Mouse (Mus musculus): ENCODE measurements at regions not wholly inside any gene's neighbourhood (a gene's known extent, or its start where the extent isn't known, plus 50 kb on each side); places are given as distances from the start of the nearest gene placed in this dataset.
A peak's percentile ranks its signal among the peaks of the same experiment; 100 is the strongest.

DNA sequence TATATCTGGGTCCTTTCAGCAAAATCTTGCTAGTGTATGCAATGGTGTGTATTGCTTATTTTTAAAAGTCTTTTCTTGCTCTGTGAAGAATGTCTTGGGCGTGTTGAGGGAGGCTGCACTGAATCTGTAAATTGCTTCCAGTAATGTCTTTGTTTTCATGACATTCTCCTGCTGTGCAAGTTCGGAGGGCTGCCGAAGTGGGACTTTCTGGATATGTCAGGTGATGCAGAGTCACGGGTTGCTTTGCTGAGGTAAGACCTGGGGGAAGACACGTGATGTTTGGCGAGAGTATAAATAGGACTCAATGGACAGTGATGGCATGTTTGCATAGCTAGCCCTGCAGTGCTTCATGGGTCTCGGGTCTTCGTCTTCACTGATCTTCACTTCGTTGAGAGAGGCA, 329.2 kb upstream of the Nr5a2 start:
- no peak for ATAC-seq (replicated peaks; ENCODE audit: low read depth, poor library complexity, severe bottlenecking)

DNA sequence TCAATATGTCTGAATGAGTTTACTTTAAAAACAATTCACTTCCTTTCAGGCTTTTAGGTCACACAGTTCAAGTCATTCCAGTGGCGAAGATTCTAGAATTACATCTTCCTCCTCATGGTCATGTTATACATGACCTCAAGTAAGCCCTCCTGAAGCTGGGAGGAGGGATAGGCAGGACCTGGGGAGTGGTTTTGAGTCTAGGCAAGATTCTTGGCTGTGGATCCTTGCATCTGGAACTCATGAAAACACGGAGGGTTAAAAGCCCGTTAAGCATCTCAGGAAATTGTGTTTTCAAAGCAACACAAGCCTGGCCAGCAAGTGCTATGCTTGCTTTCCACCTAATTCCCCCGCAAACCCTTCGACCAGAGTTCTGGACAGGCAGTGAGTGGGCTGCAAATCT, 323.0 kb upstream of the Nr5a2 start:
- ATAC-seq (replicated peaks; ENCODE audit: low read depth, poor library complexity, severe bottlenecking), result no peak

DNA sequence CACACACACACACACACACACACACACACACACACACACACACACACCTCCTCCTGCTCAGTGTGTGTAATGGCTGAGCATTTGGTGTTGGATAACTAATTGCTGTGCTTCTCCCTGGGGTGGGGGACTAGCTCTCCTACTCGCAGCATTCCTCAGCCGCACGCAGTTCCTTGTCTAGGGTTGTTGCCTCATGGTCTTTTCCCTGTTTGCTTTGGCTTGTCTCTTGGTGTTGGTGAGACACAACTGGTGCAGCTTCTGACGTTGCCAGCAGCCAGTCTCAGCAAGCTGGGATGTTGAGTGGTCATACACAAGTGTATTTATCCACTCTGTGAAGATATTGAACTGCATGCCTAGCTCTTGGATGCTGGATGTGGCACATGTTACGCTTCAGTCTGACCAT, 322.2 kb upstream of the Nr5a2 start:
- no peak for ATAC-seq (replicated peaks; ENCODE audit: low read depth, poor library complexity, severe bottlenecking)

DNA sequence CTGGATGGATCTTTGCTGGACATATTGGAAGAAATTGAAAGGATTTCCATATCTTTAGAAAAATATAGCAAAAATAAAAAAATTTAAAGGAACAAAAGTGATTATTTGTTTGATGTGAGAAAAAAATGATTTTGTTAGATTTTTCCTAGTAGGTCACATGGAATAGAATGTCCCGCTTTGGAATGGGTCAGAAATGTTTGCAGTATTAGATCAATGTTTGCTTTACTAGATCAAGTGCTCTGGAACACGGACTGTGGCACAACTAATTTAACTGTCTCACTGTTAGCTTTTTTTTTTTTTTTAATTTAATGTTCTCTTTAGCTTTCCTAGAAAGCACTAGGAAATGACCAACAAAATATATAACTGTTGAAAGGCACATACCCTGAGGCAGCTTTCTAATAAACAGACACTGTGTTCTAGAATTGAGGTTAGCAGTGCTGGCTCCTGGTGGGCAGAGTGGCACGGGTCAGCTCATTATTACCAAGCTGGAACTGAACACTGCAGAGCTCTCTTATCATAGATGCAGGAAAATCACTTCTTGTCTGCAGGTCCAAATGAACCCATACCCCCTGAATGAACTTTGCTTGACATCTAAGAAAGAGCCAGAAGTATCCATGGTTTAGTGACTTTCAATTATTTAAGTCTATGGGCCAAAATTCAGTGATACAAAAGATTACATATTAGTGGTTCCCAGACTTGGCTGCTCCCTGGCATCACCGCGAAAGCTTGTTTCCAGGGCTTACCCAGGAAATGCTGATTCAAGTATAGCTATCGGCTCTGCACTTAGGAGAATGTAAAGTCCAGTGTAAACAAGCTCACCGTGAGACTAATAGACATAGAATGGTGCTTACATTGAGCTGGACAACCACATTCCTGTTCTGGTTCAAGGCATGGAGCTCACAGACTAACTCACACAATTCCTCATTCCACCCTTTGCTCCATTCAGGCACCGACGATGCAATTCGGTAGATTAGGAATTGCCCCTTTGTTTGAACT, 320.4 kb upstream of the Nr5a2 start:
- no peak for ATAC-seq (replicated peaks; ENCODE audit: low read depth, poor library complexity, severe bottlenecking)

DNA sequence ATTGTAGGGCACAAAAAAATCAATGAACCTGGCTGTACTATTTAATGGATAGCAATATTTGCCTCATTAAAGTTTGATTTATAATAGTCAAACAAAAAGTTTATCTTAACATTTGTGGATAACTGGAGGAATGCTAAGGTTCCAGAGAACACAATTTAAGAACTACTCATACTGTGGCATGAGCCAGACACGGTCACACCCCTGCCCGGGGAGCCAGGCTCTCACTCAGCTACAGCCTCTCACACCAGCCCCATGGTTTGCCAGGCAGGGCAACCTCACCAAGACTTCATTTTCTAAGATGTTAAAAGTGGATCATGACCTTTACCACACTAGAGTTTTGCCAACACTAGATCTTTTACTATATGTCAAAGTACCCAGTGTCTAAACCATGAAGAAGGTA, 319.7 kb upstream of the Nr5a2 start:
- ATAC-seq (replicated peaks; ENCODE audit: low read depth, poor library complexity, severe bottlenecking), result no peak

DNA sequence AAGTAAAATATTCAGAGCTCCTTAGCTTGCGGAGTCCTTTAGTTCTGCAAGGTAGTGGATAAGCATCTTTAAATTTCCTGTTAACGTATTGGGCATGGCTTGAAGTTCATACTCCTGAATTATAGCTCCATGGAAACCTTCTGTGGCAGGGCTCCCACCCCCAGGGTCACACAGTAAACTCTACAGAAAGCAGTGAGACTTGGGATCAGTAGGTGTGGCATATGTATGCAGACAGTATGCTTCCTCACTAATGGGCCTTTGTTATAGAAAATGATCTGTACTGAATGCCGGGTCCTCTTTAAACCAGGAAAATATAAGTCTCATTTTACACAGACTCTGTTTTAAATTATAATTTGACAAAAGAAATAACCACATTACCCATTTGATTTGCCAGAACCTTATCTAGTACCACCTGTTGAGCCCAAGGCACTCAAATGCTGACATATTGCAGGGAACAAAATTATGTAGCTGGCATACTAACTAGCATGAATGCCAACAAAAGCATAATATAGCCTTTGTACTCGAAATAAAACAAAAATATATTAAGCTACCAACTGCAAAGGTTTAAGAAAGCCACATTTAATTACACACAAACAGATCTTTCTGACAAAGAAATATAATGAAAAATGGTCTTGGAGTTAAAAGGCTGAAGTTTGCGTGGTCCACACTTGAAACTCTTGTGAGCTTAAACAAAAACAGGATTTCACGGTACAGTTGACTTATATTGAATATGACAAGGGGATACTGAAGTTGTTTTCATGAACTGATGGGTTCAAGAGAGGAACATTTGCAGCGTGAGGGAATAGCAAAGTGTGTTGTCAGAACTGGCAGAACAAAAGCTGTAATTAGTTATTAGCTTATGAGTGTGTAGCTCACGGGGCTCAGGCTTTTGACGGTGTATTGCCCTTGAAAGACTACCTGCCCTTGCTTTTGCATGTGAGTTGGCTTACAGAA, 310.7 kb upstream of the Nr5a2 start:
- no peak for ATAC-seq (replicated peaks; ENCODE audit: low read depth, poor library complexity, severe bottlenecking)

DNA sequence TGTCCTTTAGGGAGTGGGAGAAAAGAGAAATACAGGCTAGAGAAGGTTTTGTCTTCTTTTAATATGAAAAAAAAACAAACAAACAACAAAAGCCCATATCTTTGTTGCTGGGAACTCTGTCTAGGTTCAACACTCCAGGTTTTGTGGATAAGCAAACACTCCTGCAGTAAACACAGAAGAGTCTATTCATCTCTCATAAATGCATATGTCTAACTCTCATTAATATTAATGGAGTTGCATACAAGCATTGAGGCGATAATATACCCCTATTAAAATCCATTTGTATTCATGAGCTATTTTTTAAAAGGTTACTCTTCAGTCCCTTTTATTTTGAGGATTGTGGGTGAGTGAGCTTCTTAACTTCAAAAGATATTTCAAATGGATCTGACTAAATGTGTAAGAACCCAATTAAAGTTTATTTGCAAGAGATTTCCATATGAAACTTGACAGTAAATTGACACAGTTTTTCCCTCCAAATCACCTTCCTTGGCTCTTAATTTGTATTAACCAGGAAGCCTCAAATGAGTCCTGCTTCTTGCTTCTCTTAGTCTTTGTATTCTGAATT, 302.6 kb upstream of the Nr5a2 start:
- ATAC-seq (replicated peaks; ENCODE audit: low read depth, poor library complexity, severe bottlenecking), result no peak

DNA sequence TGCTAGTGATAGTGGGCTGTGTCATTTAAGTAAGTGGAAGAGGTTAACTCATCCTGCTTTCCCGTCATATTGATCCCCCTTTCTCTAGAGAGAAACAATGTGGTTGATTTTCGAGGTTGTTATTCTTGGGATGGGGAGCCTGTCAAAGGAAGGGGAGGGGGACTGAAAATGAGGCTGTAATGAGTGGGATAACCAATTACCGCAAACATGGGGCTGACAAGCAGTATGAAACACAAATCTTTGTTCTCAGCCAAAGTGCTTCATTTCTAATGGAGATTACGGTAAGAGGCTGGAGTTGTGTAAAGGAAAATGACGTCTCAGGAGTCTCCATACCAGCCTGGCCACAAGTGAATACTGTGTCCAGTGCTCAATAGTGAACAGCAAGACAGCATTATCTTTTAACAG, 301.9 kb upstream of the Nr5a2 start:
- ATAC-seq (replicated peaks; ENCODE audit: low read depth, poor library complexity, severe bottlenecking), result no peak

DNA sequence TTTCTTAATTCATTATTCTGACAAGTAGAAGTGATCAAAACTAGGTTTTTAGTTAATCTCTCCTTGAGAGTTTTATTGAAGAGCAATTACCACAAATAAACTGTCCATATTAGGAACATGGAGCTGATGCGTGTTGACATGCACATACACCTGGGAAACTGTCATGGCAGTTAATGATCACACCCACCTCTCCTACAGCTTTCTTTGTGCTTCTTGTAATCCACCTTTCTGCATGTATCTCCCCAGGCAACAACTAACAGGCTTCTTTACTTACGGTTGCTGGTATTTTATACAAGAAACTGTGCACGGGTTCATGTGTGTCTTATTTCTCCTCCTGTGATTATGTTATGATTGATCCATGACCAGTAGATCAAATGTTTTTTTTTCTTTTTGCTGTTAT, 296.0 kb upstream of the Nr5a2 start:
- no peak for ATAC-seq (replicated peaks; ENCODE audit: low read depth, poor library complexity, severe bottlenecking)

DNA sequence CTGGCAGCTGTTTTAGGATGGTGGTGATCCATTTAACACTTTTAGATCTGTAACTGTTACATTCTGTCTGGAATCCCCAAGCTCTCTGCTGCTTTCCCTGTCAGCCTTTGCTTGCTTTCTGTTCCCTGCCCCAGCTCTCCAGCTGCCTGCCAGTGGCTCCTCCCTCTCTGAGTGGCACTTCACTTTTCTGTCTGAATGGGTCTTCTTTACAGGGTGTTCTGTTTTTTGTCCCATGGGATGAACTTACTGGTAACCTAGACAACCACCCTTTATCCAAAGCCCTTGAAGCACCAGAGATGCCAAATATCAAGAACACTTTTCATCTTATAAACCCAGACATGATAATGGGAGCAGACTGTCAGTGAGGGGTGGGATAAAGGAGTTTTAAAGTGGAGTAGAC, 294.8 kb upstream of the Nr5a2 start:
- ATAC-seq (replicated peaks; ENCODE audit: low read depth, poor library complexity, severe bottlenecking), result no peak

DNA sequence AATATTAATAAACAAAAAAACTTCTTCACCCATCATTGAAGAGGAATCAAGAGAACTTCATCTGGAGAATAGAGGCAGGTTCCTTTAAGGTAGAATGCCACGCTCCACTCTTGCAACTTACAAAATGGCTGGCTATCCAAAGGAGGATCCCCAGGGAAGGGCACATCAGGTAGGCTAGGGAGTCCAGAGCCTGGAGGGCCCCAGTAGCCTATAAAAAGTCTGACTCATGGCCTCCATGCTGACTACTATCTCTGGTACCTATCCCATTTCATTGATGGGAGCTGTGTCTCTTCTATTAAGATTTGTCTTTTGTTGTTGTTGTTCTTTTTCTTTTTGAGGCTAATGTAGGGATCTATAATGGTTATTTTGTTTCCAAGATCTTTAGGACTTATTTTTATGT, 294.4 kb upstream of the Nr5a2 start:
- ATAC-seq (replicated peaks; ENCODE audit: low read depth, poor library complexity, severe bottlenecking), result no peak

DNA sequence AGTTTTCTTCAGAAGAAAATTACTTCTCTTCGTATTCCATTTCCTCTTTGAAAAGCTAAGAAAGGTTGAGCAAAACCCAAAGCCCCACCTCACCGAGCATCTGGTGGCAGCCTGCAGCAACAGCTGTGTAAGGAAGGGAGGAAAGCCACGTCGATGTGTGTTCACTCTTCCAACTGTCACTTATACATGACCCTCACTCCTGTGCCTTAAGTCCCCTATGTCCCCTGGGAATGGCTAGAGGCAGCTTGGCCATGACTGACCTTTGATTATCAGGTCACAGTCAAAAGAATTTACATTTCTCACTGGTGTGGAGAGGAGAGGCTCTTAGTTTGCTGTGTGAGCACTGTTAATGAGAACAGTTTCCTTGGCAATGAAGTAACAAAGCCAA, 266.8 kb upstream of the Nr5a2 start:
- ATAC-seq (replicated peaks; ENCODE audit: low read depth, poor library complexity, severe bottlenecking), result no peak

DNA sequence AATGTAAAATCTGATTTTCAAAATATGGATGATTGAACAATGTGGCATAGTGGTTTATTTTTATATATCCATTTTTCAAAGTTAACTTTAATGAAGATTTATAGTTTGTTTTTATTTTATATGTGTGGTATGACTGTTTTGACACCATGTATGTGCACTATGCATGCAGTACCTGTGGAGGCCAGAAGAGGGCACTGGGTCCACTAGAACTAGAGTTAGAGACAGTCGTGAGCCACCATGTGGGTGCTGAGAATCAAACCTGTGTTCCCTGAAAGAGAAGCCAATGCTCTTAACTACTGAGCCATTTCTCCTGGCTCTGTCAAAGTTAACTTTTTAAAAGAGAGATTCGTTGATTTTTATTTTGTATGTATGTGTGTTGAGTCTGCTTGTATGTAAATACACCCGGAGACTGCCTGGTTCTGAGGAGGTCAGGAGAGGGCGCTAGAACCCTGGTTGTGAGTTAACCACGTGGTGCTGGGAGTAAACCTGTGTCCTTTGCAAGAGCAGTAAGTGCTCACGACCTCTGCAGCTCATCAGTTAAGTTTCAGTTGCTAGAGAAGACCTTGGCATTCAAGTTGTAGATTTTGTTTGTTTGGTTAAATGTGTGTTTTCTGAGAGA, 266.3 kb upstream of the Nr5a2 start:
- no peak for ATAC-seq (replicated peaks; ENCODE audit: low read depth, poor library complexity, severe bottlenecking)

DNA sequence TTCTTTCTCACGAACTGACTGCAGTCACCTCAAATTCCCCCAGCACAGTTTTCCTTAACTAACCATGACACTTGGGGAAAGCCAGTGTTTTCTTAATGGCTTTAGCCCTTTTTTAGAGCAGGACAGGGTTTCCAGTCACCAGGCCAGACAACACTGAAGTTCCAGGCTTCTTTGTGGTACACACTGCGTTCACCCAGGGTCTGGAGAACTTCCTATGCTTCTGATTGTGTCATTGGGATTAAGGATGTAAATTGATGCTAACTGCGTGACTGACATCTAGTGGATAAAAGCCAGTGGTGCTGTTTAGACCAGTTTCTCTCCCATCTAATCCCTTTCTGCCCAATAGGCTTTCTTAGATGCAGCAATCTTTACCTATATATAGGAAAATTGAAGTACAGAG, 265.2 kb upstream of the Nr5a2 start:
- peak; percentile 78 for ATAC-seq (replicated peaks; ENCODE audit: low read depth, poor library complexity, severe bottlenecking)

DNA sequence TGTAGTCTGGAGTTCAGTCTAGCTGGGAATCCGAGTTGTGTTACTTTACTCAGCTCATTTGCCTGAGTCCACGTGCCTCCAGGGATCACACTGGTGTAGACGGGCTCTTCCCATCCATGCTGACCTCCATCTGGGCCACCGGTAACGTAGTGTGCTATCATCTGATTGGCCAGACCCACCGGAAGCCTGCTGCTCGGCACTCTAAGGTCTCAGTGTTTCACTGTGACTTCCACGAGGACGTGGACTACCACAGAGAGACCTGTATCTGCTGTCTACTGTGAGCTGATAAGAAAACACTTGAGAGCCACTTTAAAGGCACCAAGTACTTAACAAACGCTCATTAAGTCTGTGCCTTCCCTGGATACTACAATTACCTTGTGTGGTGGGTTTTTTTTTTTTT, 262.8 kb upstream of the Nr5a2 start:
- peak; percentile 13 for ATAC-seq (replicated peaks; ENCODE audit: low read depth, poor library complexity, severe bottlenecking)

DNA sequence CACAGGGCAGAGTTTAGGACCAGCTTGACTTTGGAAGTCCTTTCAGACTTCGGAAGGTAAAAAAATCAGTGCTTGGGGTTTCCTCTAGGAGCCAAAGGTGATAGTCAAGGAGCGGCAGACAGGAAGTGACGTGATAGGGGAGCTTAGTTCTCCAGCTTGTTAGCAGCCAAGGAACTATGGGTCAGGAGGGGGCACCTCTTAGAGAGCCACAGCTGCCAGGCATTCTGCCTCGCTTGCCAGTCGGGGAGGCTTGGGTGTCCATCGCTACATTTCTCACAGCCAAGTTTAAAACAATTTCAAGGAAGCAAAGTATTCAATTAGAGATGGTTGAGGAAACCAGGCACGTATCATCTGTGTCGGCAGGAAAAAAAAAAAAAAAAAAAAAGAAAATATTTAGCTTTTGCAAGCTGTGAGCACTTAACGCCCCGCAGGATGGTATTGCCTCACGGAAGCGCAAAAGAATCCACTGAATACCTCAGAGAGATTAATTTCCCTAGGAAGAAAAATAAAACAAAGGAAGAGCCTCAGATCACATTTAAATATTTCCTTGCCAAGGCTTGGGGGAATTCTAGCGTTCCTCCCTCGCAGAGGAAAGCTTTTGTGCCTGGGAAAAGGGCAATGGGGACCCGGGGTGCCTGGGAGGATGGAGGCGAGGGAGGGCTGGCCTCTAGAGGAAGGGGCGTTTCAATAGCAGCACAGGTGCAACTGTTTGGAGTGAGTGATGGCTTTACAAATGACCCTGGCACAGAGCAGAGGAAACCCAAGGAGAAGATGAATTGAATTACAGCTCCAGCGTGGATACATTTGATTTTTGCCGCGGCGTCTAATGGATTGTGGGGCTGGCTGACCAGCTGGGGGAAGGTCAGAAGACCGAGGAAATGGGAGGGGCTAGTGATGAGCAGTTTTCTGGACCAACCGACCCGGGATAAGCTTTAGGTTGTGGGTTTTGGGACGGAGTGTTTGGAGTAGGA, 261.1 kb upstream of the Nr5a2 start:
- ATAC-seq (replicated peaks; ENCODE audit: low read depth, poor library complexity, severe bottlenecking), result no peak

DNA sequence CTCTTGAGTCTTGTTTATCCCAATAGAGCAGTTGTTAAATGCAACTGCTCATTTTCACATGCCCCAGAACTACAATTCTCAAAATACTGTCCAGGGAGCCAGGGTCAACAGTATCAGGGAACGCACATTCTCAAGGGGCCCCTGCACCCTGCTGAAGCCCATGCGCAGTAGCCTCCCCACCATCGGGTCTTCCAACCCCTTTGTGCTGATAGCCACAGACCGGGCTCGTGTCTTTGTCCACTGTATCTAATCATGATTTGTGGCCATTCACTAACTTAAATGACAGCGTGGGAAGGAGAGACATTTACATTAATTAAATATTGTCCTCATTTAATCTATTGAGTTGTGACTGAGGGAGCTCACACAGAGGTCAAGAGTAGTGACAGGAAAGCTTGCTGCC, 260.0 kb upstream of the Nr5a2 start:
- ATAC-seq (replicated peaks; ENCODE audit: low read depth, poor library complexity, severe bottlenecking), result no peak

DNA sequence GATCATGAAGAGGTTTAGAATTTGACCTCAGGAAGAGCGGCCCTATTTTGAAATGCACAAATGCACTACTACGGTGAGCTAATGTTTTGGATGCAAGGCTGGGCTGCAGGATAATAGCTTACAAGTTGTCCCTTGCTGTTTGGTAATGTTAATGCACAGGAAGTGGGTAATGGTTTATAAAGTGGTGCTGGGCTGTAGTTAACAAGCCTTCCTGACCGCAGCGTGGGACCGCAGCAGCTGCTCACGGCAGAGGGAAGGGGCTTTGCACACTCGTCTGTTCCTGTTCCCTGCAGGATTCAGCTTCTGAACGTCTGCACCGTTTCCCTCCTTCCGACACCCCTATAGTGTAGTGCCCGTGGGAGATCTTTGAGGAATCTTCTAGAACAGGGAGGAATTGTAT, 258.4 kb upstream of the Nr5a2 start:
- peak; percentile 90 for ATAC-seq (replicated peaks; ENCODE audit: low read depth, poor library complexity, severe bottlenecking)

DNA sequence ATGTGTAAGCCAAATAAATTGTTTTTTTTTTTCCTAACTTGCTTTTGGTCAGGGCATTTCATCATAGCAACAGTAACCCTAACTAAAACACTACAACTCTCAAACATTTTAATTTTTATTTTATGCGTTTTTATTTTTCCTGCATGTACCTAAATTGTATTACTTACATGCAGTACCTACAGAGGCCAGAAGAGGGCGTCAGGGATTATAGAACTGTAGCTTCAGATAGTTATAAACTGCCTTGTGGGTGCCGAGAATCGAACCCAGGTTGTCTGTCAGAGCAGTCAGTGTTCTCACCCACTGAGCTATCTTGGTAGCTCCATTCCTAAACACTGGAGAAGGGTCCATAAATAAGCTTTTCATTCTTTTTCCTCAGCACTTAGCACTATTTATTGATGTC, 257.8 kb upstream of the Nr5a2 start:
- ATAC-seq (replicated peaks; ENCODE audit: low read depth, poor library complexity, severe bottlenecking), result no peak

Measured in common myeloid progenitor, adult 5-6 weeks (primary cell).